Mouse (Mus musculus) brain, embryonic 14.5 days (tissue): ENCODE measurements around the gene Efcab14.

Experiments
- CTCF ChIP-seq: fragments of 200-500 bp; IDR thresholded peaks from 2 replicates; pipeline ENCODE4 v1.5.1; 2012; ENCODE audit warnings: inconsistent platforms, mild to moderate bottlenecking, moderate library complexity, borderline replicate concordance; ENCODE audit not compliant: insufficient read depth, insufficient read length; ENCODE audit errors: extremely low read depth
- POLR2A ChIP-seq: fragments of 200-500 bp; IDR thresholded peaks from 2 replicates; pipeline ENCODE4 v1.6.1; 2012; ENCODE audit warnings: mild to moderate bottlenecking, inconsistent platforms, borderline replicate concordance; ENCODE audit not compliant: poor library complexity, insufficient read depth, insufficient read length, severe bottlenecking; ENCODE audit errors: extremely low read depth

- TF ChIP-seq CTCF, result no peak
- no peak for TF ChIP-seq POLR2A
Measured at GRCm38 (mm10) chr4:115777627-115778026, 40.1 kb downstream of the Efcab14 start.
